Mouse (Mus musculus) embryonic facial prominence, embryonic 12.5 days (tissue): ENCODE measurements around the gene Pcgf2. TPM values are rescaled to one million over a fixed set of nuclear protein-coding genes. Genes with fewer than 3 reads are reported as not detected.

Experiments
- microRNA-seq: library from miRNA; unstranded; fragments of <30 nt; microRNA quantifications from one replicate; pipeline ENCODE4, GENCODE M21; 2017
- polyA plus RNA-seq: library from polyadenylated mRNA; unstranded; fragments of >200 nt; fragmentation: Nextera tagmentation; extraction: Ambion mirVana; gene quantifications from 2 replicates; pipeline ENCODE4 v1.2.1, GENCODE M21; 2016

The Pcgf2 gene
- polyA plus RNA-seq, 1 experiment from 2014 or later, result 21.6 TPM

Small RNAs within 50 kb of the gene (microRNA-seq; reads per million reads assigned to microRNA genes)
- gene Gm24158, result 0.73 reads per million
- gene Mir6927, result 0.54 reads per million
- not detected for gene Mir8102

Other genes with a start within 250 kb of the Pcgf2 start
- gene 4933428G20Rik, start 200.2 kb downstream of the Pcgf2 start, polyA plus RNA-seq, result 1.1 and 1.4 TPM in 2 replicates
- 1.00 and 1.3 TPM in 2 replicates for gene Srcin1, start 124.3 kb downstream of the Pcgf2 start, polyA plus RNA-seq
- 15.3 and 16.4 TPM in 2 replicates for gene Epop, start 70.8 kb downstream of the Pcgf2 start, polyA plus RNA-seq
- gene Mllt6, start 37.1 kb downstream of the Pcgf2 start, polyA plus RNA-seq, result 3.2 and 3.4 TPM in 2 replicates
- gene Cisd3, start 14.7 kb downstream of the Pcgf2 start, polyA plus RNA-seq, result 11.6 and 13.7 TPM in 2 replicates
- gene Psmb3, start 2.9 kb upstream of the Pcgf2 start, polyA plus RNA-seq, result 447 and 479 TPM in 2 replicates
- 2.6 and 3.0 TPM in 2 replicates for gene Pip4k2b, start 44.2 kb upstream of the Pcgf2 start, polyA plus RNA-seq
- gene Cwc25, start 66.1 kb upstream of the Pcgf2 start, polyA plus RNA-seq, result 23.1 and 24.8 TPM in 2 replicates
- 0.39 TPM in 1 of 2 replicates, not detected in the other for gene 1700001P01Rik, start 75.4 kb upstream of the Pcgf2 start, polyA plus RNA-seq
- gene Rpl23, start 81.9 kb upstream of the Pcgf2 start, polyA plus RNA-seq, result 474 and 481 TPM in 2 replicates
- gene Lasp1, start 98.5 kb upstream of the Pcgf2 start, polyA plus RNA-seq, result 117 and 125 TPM in 2 replicates
- 11.3 and 12.4 TPM in 2 replicates for gene B230217C12Rik, start 140.3 kb upstream of the Pcgf2 start, polyA plus RNA-seq
- 0.50 and 0.51 TPM in 2 replicates for gene Fbxo47, start 183.7 kb upstream of the Pcgf2 start, polyA plus RNA-seq